Mouse (Mus musculus): ENCODE results near the gene Prss36. TPM values are rescaled to one million over a fixed set of nuclear protein-coding genes. Genes with fewer than 3 reads are reported as not detected.

Gene Prss36
- polyA plus RNA-seq, 1 experiment, result 2.6 TPM

DNA sequence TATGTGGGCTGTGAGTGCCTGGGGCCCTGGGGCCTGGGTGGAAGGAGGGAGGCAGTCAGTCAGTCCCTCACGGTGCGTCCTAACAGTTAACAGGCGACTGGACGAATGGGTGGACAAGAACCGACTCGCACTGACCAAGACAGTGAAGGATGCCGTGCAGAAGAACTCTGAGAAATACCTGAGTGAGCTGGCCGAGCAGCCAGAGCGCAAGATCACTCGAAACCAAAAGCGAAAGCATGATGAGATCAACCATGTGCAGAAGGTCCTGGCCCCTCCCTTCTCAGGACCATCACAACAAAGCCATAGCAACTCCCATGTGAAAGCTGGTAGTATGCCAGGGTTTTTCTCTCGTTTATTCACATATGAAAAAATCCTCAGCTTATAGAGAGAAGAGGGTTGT lies 31.2 kb downstream of the Prss36 start:
- H3K4me3 ChIP-seq (ENCODE audit: low read depth, low read length), result no peak overlapping the region
- TF ChIP-seq POLR2A (IDR thresholded peaks at IDR 0.05; ENCODE audit: low read depth, low read length) (no peak), CTCF (IDR thresholded peaks at IDR 0.05; ENCODE audit: extremely low read depth, insufficient read length, insufficient replicate concordance, low read depth, low read length) (no peak)
- peaks cover 3% of the 10 kb centered on the region; the same call in 1 of the 2 replicates for H3K4me1 ChIP-seq (ENCODE audit: control insufficient read depth, insufficient read depth, insufficient read length, low read length)
- 0 out of 2 replicates have a peak, but pooled peaks cover 1% of the 10 kb centered on the region for H3K36me3 ChIP-seq (ENCODE audit: control insufficient read depth, insufficient read depth, low read length)
- no peak overlapping the region for H3K27ac ChIP-seq (ENCODE audit: insufficient read depth, low read depth, low read length)
- 58% methylated on average over 12 of the region's 12 CpGs for WGBS
- no peaks in the 10 kb centered on the region for H3K27me3 ChIP-seq (ENCODE audit: control insufficient read depth, insufficient read depth, low read length)

DNA sequence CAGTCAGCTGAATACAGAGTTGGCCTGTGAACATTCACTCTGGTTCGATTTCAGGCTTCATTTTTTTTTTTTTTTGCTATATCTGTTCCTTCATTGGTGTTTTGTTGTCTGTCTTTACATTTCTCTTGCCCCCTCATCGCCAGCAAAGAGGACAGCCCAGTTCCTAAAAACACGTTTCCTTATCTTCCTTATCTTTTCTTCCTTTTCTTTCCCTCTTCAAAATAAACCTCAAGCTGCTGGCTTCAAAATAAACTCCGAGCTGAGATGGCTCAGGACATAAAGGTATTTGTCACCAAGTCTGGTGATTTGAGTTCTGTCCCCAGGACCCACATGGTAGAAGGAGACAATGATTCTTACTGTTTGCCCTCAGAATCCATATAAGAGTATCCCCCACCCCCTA lies 33.6 kb downstream of the Prss36 start:
- H3K27me3 ChIP-seq (ENCODE audit: control insufficient read depth, insufficient read depth, low read length), result no peaks in the 10 kb centered on the region
- TF ChIP-seq POLR2A (IDR thresholded peaks at IDR 0.05; ENCODE audit: low read depth, low read length) (no peak), CTCF (IDR thresholded peaks at IDR 0.05; ENCODE audit: extremely low read depth, insufficient read length, insufficient replicate concordance, low read depth, low read length) (no peak)
- H3K4me1 ChIP-seq (ENCODE audit: control insufficient read depth, insufficient read depth, insufficient read length, low read length), result peaks cover 3% of the 10 kb centered on the region; the same call in 1 of the 2 replicates
- H3K4me3 ChIP-seq (ENCODE audit: low read depth, low read length), result peak overlapping the region; percentile 96
- 5% methylated on average over 4 of the region's 4 CpGs for WGBS
- H3K27ac ChIP-seq (ENCODE audit: insufficient read depth, low read depth, low read length), result no peak overlapping the region
- H3K36me3 ChIP-seq (ENCODE audit: control insufficient read depth, insufficient read depth, low read length), result peaks cover 13% of the 10 kb centered on the region

DNA sequence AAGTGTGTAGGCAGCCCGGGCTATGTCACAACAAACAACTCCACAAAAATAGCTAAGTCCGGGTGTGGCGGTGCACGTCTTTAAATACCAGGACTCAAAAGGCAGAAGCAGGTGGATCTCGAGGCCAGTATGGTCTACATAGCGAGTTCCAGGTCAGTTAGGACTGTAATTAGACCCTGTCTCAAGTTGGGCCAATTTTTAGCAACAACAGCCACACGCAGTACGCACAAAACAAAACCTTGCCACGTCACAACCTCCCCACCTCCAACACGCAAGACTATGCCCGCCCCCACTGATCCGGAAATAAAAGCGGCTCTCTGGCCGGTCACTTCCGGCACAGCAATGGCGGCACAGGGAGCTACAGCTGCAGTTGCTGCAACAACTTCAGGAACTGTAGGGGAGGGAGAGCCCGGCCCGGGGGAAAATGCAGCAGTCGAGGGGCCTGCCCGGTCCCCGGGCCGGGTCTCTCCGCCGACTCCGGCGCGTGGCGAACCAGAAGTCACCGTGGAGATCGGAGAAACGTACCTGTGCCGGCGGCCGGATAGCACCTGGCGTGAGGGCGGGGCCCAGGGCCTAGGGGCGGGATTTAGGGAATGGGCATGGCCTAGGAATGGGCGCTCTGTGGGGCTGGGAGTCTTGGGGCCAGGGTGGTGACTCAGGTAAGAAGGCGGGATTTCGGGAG lies 34.2 kb downstream of the Prss36 start, which contains the start of gene Kat8:
TSS of gene Kat8 (plus strand) at position 327 of the 682 bp plus-strand sequence.
- peak; percentile 57 for TF ChIP-seq POLR2A (IDR thresholded peaks at IDR 0.05; ENCODE audit: low read depth, low read length)
- TF ChIP-seq CTCF (IDR thresholded peaks at IDR 0.05; ENCODE audit: extremely low read depth, insufficient read length, insufficient replicate concordance, low read depth, low read length), result no peak
- no peaks in the 10 kb centered on the region for H3K27me3 ChIP-seq (ENCODE audit: control insufficient read depth, insufficient read depth, low read length)
- H3K4me3 ChIP-seq (ENCODE audit: low read depth, low read length), result peak within 1 kb of the TSS; percentile 96
- H3K4me1 ChIP-seq (ENCODE audit: control insufficient read depth, insufficient read depth, insufficient read length, low read length), result peaks cover 3% of the 10 kb centered on the region; the same call in 1 of the 2 replicates
- WGBS, result under 1% methylated on average over 40 of the region's 40 CpGs
- peaks cover 17% of the 10 kb centered on the region for H3K36me3 ChIP-seq (ENCODE audit: control insufficient read depth, insufficient read depth, low read length)
- H3K27ac ChIP-seq (ENCODE audit: insufficient read depth, low read depth, low read length), result peak within 1 kb of the TSS; percentile 80

DNA sequence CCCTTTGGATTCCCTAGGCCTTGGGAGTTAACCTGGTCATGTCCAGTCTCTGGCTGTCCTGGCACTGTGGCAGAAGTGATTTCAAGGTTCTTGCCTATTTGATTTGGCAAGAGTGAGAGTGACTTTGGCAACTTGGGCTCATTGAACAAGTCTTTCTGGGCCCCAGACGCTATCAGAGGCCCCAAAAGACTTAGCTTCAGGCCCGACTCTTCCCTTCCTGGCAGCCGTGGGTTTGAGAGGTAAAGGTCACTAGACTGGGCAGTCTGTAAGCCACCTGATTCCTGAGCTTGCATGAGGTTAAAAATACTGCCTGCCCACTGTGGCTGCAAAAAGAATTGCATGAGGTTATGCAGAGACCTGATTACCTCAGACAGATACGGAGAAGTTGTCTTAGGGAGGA lies 37.9 kb downstream of the Prss36 start:
- Histone ChIP-seq H3K4me3 (ENCODE audit: low read depth, low read length) (no peak overlapping the region), H3K27ac (ENCODE audit: insufficient read depth, low read depth, low read length) (no peak overlapping the region), H3K36me3 (ENCODE audit: control insufficient read depth, insufficient read depth, low read length) (peaks cover 24% of the 10 kb centered on the region), H3K4me1 (ENCODE audit: control insufficient read depth, insufficient read depth, insufficient read length, low read length) (peaks cover 10% of the 10 kb centered on the region), H3K27me3 (ENCODE audit: control insufficient read depth, insufficient read depth, low read length) (no peaks in the 10 kb centered on the region)
- WGBS, result 72% methylated on average over 4 of the region's 4 CpGs
- TF ChIP-seq CTCF (IDR thresholded peaks at IDR 0.05; ENCODE audit: extremely low read depth, insufficient read length, insufficient replicate concordance, low read depth, low read length) (no peak), POLR2A (IDR thresholded peaks at IDR 0.05; ENCODE audit: low read depth, low read length) (no peak)

DNA sequence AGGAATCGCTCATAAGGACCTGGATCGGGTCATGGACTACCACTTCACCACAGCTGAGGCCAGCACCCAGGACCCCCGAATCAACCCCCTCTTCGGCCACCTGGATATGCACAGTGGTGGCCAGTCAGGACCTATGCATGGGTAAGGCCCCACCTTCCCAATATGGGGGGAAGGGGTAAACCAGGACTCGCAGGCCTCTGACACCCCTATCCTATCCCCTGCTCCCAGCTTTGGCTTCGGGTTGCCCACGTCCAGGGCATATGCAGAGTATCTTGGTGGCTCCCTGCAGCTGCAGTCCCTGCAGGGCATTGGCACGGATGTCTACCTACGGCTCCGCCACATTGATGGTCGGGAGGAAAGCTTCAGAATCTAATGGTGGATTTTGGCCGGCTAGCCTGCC lies 38.6 kb downstream of the Prss36 start:
- peaks cover 24% of the 10 kb centered on the region for H3K36me3 ChIP-seq (ENCODE audit: control insufficient read depth, insufficient read depth, low read length)
- H3K27me3 ChIP-seq (ENCODE audit: control insufficient read depth, insufficient read depth, low read length), result no peaks in the 10 kb centered on the region
- no peak overlapping the region for H3K4me3 ChIP-seq (ENCODE audit: low read depth, low read length)
- no peak overlapping the region for H3K27ac ChIP-seq (ENCODE audit: insufficient read depth, low read depth, low read length)
- WGBS, result 92% methylated on average over 12 of the region's 12 CpGs
- H3K4me1 ChIP-seq (ENCODE audit: control insufficient read depth, insufficient read depth, insufficient read length, low read length), result peaks cover 6% of the 10 kb centered on the region
- no peak for TF ChIP-seq CTCF (IDR thresholded peaks at IDR 0.05; ENCODE audit: extremely low read depth, insufficient read length, insufficient replicate concordance, low read depth, low read length)
- TF ChIP-seq POLR2A (IDR thresholded peaks at IDR 0.05; ENCODE audit: low read depth, low read length), result no peak

DNA sequence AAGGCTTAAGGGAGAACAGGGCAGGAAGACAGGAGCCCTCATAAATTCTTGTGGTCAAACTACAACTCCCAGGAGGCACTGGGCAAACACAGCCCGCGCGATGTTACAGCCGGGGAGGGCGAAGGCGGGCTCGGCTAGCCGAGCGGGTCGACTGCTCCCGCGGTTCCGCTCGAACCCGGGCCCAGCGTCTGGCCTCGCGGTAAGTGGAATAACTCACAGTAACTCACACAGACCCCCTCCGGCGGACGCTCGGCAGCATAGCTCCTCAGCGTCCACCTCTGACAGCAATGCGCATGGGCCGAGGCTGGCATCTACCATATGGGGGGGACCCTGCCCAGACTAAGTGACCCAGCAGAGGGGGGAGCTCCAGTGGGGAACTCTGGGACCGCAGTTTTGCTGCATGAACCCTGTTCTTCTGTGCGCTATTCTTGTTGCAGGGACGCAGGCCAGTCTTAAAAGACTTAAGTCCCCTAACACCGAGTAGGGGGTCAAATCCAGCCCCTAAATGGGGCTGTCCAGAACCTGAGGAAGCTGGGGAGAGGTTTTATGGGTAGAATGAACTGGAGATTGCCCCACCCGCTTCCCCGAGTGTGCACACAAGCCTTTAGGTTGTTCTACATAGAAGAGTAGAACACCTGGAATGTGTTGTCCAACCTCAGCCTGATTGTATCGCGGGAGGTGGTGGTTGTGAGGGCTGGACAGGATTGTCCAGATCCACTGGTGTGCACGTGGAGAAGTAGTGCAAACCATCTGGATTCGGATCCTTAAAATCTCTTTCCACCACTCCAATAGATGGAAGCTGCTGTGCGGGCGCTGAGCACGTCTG lies 42.3 kb downstream of the Prss36 start, which contains the start of gene Bckdk:
TSS of gene Bckdk (plus strand) at position 112 of the 826 bp plus-strand sequence.
- Histone ChIP-seq H3K36me3 (ENCODE audit: control insufficient read depth, insufficient read depth, low read length) (peaks cover 22% of the 10 kb centered on the region), H3K4me3 (ENCODE audit: low read depth, low read length) (peak within 1 kb of the TSS; percentile 94), H3K27me3 (ENCODE audit: control insufficient read depth, insufficient read depth, low read length) (no peaks in the 10 kb centered on the region), H3K4me1 (ENCODE audit: control insufficient read depth, insufficient read depth, insufficient read length, low read length) (peaks cover 15% of the 10 kb centered on the region), H3K27ac (ENCODE audit: insufficient read depth, low read depth, low read length) (peak within 1 kb of the TSS; percentile 36)
- TF ChIP-seq CTCF (IDR thresholded peaks at IDR 0.05; ENCODE audit: extremely low read depth, insufficient read length, insufficient replicate concordance, low read depth, low read length) (no peak), POLR2A (IDR thresholded peaks at IDR 0.05; ENCODE audit: low read depth, low read length) (peak; percentile 64)
- 5% methylated on average over 38 of the region's 38 CpGs for WGBS

DNA sequence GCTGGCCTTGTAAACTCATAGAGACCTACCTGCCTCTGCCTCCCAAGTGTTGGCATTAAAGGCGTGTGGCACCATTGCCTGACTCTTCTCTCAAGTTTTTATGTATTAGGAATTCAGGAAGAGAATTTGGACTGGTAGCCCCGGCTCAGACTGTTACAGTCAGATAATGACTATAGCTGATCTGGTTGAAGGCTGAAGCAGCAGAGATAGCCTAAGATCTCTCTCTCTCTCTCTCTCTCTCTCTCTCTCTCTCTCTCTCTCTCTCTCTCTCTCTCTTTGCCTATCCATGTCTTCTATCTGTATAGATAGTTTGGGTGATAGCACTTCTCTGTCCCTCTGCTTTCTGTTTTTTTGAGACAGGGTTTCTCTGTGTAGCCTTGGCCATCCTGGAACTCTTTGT lies 44.8 kb downstream of the Prss36 start:
- Histone ChIP-seq H3K4me3 (ENCODE audit: low read depth, low read length) (no peak overlapping the region), H3K36me3 (ENCODE audit: control insufficient read depth, insufficient read depth, low read length) (0 out of 2 replicates have a peak, but pooled peaks cover 3% of the 10 kb centered on the region), H3K4me1 (ENCODE audit: control insufficient read depth, insufficient read depth, insufficient read length, low read length) (peaks cover 16% of the 10 kb centered on the region), H3K27ac (ENCODE audit: insufficient read depth, low read depth, low read length) (no peak overlapping the region), H3K27me3 (ENCODE audit: control insufficient read depth, insufficient read depth, low read length) (no peaks in the 10 kb centered on the region)
- TF ChIP-seq CTCF (IDR thresholded peaks at IDR 0.05; ENCODE audit: extremely low read depth, insufficient read length, insufficient replicate concordance, low read depth, low read length), result no peak
- TF ChIP-seq POLR2A (IDR thresholded peaks at IDR 0.05; ENCODE audit: low read depth, low read length), result no peak
- WGBS, result 73% methylated on average over 2 of the region's 2 CpGs
